Mouse (Mus musculus): ENCODE measurements around the gene Nrros. TPM values are rescaled to one million over a fixed set of nuclear protein-coding genes. Genes with fewer than 3 reads are reported as not detected.

Nrros gene
- polyA plus RNA-seq, 1 experiment from 2014 or later = 9.1 TPM

GRCm38 (mm10) chr16:32124444-32125335, 40.7 kb downstream of the Nrros start:
- no peaks in the 10 kb centered on the region for H3K4me1 ChIP-seq
- WGBS = 75% methylated on average over 17 of the region's 17 CpGs
- H3K36me3 ChIP-seq = no peaks in the 10 kb centered on the region
- no peaks in the 10 kb centered on the region for H3K27me3 ChIP-seq (ENCODE audit: low read depth, poor library complexity, severe bottlenecking)
- H3K9me3 ChIP-seq (replicated peaks) = no peaks in the 10 kb centered on the region
- DNase-seq (ENCODE audit: low spot score) = no peak
- no peak overlapping the region for H3K4me3 ChIP-seq
- H3K27ac ChIP-seq (replicated peaks) = no peak overlapping the region

GRCm38 (mm10) chr16:32124020-32124419, 41.4 kb downstream of the Nrros start:
- 94% methylated on average over 7 of the region's 7 CpGs for WGBS
- Histone ChIP-seq H3K4me3 (no peak overlapping the region), H3K27me3 (ENCODE audit: low read depth, poor library complexity, severe bottlenecking) (no peaks in the 10 kb centered on the region), H3K4me1 (no peaks in the 10 kb centered on the region), H3K36me3 (no peaks in the 10 kb centered on the region), H3K27ac (replicated peaks) (no peak overlapping the region), H3K9me3 (replicated peaks) (no peaks in the 10 kb centered on the region)
- DNase-seq (ENCODE audit: low spot score) = no peak

DNA sequence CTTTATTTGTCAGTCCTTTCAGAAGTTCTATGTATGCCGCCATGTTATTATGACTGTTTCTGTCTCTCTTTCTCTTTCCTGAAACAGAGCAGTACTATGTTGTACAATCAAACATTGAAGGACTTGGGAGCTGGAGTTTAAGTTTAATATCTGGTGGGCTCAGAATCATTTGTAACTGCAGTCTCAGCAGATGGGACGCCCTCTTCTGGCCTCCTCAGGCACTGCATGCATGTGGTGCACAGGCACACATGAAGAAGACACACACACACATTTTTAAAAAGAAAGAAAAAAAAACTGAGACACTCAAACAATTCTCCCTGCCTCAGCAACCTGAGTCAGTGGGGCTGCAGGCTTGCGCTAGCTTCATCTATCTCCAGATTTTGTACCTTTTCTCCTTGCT, 44.9 kb downstream of the Nrros start:
- Histone ChIP-seq H3K4me3 (no peak overlapping the region), H3K9me3 (replicated peaks) (no peaks in the 10 kb centered on the region), H3K27me3 (ENCODE audit: low read depth, poor library complexity, severe bottlenecking) (no peaks in the 10 kb centered on the region), H3K36me3 (no peaks in the 10 kb centered on the region), H3K4me1 (no peaks in the 10 kb centered on the region), H3K27ac (replicated peaks) (no peak overlapping the region)
- 79% methylated on average over 3 of the region's 3 CpGs for WGBS
- DNase-seq (ENCODE audit: low spot score) = no peak

DNA sequence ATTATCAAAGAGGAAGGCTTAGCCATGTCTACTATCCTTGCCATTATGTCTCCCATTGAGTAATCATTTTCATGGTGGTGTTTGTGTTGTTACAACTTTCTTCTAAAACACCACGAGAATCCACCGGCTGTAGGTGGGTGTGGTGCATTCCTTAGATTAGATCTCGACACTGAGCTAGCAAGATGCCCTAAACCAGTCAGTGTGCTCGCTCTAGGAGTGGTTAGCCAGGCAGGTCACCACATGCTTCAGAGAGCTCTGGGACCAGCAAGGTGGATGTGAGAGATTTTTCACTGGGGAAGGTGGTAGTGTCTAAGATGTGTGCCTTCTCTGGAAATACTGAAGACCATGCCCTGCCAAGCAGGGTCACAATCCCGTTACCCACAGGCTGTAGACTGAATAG, 49.2 kb downstream of the Nrros start:
- H3K4me3 ChIP-seq = no peak overlapping the region
- no peaks in the 10 kb centered on the region for H3K27me3 ChIP-seq (ENCODE audit: low read depth, poor library complexity, severe bottlenecking)
- no peaks in the 10 kb centered on the region for H3K36me3 ChIP-seq
- H3K9me3 ChIP-seq (replicated peaks) = no peaks in the 10 kb centered on the region
- WGBS = 69% methylated on average over 5 of the region's 5 CpGs
- no peak for DNase-seq (ENCODE audit: low spot score)
- H3K4me1 ChIP-seq = no peaks in the 10 kb centered on the region
- H3K27ac ChIP-seq (replicated peaks) = no peak overlapping the region

DNA sequence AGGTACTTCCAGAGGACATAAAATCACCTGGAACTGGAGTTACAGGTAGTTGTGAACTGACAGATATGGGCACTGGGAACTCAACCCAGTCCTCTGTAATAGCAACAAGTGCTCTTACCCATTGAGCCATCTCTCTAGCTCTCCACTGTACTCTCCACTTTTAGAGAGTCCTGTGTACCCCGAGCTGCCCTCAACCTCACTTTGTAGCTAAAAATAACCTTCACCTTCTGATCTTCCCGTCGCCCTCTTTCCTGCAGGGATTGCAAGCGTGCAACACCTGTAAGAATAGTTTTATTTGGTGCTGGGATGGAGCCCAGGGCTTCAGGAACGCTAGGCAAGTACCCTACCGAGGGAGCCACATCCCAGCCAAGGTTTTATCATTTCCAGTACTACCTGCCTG, 49.6 kb downstream of the Nrros start:
- no peak overlapping the region for H3K27ac ChIP-seq (replicated peaks)
- WGBS = 67% methylated on average over 6 of the region's 6 CpGs
- no peaks in the 10 kb centered on the region for H3K27me3 ChIP-seq (ENCODE audit: low read depth, poor library complexity, severe bottlenecking)
- no peaks in the 10 kb centered on the region for H3K4me1 ChIP-seq
- DNase-seq (ENCODE audit: low spot score) = no peak
- H3K36me3 ChIP-seq = peaks cover under 1% of the 10 kb centered on the region; the same call in 1 of the 2 replicates
- H3K9me3 ChIP-seq (replicated peaks) = no peaks in the 10 kb centered on the region
- no peak overlapping the region for H3K4me3 ChIP-seq

GRCm38 (mm10) chr16:32114968-32115695, 50.3 kb downstream of the Nrros start:
- H3K4me1 ChIP-seq = no peaks in the 10 kb centered on the region
- no peak overlapping the region for H3K4me3 ChIP-seq
- peak; percentile 73 for DNase-seq (ENCODE audit: low spot score)
- no peaks in the 10 kb centered on the region for H3K27me3 ChIP-seq (ENCODE audit: low read depth, poor library complexity, severe bottlenecking)
- H3K9me3 ChIP-seq (replicated peaks) = no peaks in the 10 kb centered on the region
- 23% methylated on average over 15 of the region's 15 CpGs for WGBS
- H3K27ac ChIP-seq (replicated peaks) = no peak overlapping the region
- peaks cover 3% of the 10 kb centered on the region; the same call in 1 of the 2 replicates for H3K36me3 ChIP-seq

GRCm38 (mm10) chr16:32114406-32114805, 51.0 kb downstream of the Nrros start:
- Histone ChIP-seq H3K4me1 (no peaks in the 10 kb centered on the region), H3K4me3 (no peak overlapping the region), H3K27me3 (ENCODE audit: low read depth, poor library complexity, severe bottlenecking) (no peaks in the 10 kb centered on the region), H3K27ac (replicated peaks) (no peak overlapping the region), H3K36me3 (peaks cover 10% of the 10 kb centered on the region), H3K9me3 (replicated peaks) (no peaks in the 10 kb centered on the region)
- DNase-seq (ENCODE audit: low spot score) = no peak
- 84% methylated on average over 10 of the region's 10 CpGs for WGBS

GRCm38 (mm10) chr16:32113541-32114218, 51.7 kb downstream of the Nrros start:
- no peaks in the 10 kb centered on the region for H3K4me1 ChIP-seq
- no peak overlapping the region for H3K27ac ChIP-seq (replicated peaks)
- WGBS = 70% methylated on average over 23 of the region's 23 CpGs
- H3K36me3 ChIP-seq = peaks cover 16% of the 10 kb centered on the region
- H3K27me3 ChIP-seq (ENCODE audit: low read depth, poor library complexity, severe bottlenecking) = no peaks in the 10 kb centered on the region
- no peaks in the 10 kb centered on the region for H3K9me3 ChIP-seq (replicated peaks)
- DNase-seq (ENCODE audit: low spot score) = no peak
- H3K4me3 ChIP-seq = no peak overlapping the region

GRCm38 (mm10) chr16:32110951-32111699, 54.3 kb downstream of the Nrros start:
- no peaks in the 10 kb centered on the region for H3K9me3 ChIP-seq (replicated peaks)
- H3K4me1 ChIP-seq = no peaks in the 10 kb centered on the region
- no peak for DNase-seq (ENCODE audit: low spot score)
- H3K27ac ChIP-seq (replicated peaks) = no peak overlapping the region
- H3K4me3 ChIP-seq = no peak overlapping the region
- 85% methylated on average over 15 of the region's 15 CpGs for WGBS
- H3K27me3 ChIP-seq (ENCODE audit: low read depth, poor library complexity, severe bottlenecking) = no peaks in the 10 kb centered on the region
- peaks cover 38% of the 10 kb centered on the region for H3K36me3 ChIP-seq

GRCm38 (mm10) chr16:32108578-32108977, 56.8 kb downstream of the Nrros start:
- Histone ChIP-seq H3K4me1 (no peaks in the 10 kb centered on the region), H3K36me3 (peaks cover 61% of the 10 kb centered on the region), H3K9me3 (replicated peaks) (peaks cover 7% of the 10 kb centered on the region; the same call in 1 of the 2 replicates), H3K27me3 (ENCODE audit: low read depth, poor library complexity, severe bottlenecking) (no peaks in the 10 kb centered on the region), H3K27ac (replicated peaks) (no peak overlapping the region), H3K4me3 (no peak overlapping the region)
- 93% methylated on average over 2 of the region's 2 CpGs for WGBS
- DNase-seq (ENCODE audit: low spot score) = no peak

DNA sequence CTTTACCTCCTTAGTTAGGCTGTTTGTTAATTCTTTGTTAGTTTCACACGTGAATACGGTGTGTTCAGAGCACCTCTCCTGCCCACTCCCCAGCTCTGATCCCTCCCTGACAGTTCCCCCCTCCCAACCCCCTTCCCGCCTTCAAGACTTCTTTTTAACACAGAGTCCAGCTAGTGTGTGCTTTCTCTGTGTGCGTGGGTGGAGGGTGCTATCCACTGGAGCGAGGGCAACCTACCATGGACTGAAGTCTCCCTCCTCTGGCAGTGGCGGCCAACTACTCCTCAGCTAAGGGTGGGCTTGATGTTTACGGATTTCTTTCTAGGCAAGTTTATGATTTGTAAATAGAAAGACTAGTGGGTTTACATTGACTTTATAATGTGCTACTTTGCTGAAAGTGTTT, 57.2 kb downstream of the Nrros start:
- H3K36me3 ChIP-seq = peaks cover 65% of the 10 kb centered on the region
- 83% methylated on average over 7 of the region's 7 CpGs for WGBS
- H3K9me3 ChIP-seq (replicated peaks) = peaks cover 7% of the 10 kb centered on the region; the same call in 1 of the 2 replicates
- H3K4me3 ChIP-seq = no peak overlapping the region
- H3K27ac ChIP-seq (replicated peaks) = no peak overlapping the region
- H3K27me3 ChIP-seq (ENCODE audit: low read depth, poor library complexity, severe bottlenecking) = no peaks in the 10 kb centered on the region
- DNase-seq (ENCODE audit: low spot score) = no peak
- H3K4me1 ChIP-seq = no peaks in the 10 kb centered on the region

All from midbrain, embryonic 10.5 days (tissue).